Mouse (Mus musculus) common myeloid progenitor, adult 5-6 weeks (primary cell): ENCODE results near the gene Neil1. TPM values are rescaled to one million over a fixed set of nuclear protein-coding genes. Genes with fewer than 3 reads are reported as not detected.

Source experiments
- ATAC-seq: replicated peaks from 2 replicates; pipeline ENCODE4 v1.8.0; 2016; ENCODE audit warnings: low read depth, mild to moderate bottlenecking, moderate TSS enrichment, inconsistent platforms; ENCODE audit not compliant: poor library complexity, severe bottlenecking
- total RNA-seq: library from RNA; stranded (forward); fragments of 200-1000, 187-1606 nt; gene quantifications from 2 replicates; pipeline ENCODE4 v1.2.3, GENCODE M21; 2017

The Neil1 gene
- total RNA-seq, 1 experiment from 2014 or later: 2.6 TPM

DNA sequence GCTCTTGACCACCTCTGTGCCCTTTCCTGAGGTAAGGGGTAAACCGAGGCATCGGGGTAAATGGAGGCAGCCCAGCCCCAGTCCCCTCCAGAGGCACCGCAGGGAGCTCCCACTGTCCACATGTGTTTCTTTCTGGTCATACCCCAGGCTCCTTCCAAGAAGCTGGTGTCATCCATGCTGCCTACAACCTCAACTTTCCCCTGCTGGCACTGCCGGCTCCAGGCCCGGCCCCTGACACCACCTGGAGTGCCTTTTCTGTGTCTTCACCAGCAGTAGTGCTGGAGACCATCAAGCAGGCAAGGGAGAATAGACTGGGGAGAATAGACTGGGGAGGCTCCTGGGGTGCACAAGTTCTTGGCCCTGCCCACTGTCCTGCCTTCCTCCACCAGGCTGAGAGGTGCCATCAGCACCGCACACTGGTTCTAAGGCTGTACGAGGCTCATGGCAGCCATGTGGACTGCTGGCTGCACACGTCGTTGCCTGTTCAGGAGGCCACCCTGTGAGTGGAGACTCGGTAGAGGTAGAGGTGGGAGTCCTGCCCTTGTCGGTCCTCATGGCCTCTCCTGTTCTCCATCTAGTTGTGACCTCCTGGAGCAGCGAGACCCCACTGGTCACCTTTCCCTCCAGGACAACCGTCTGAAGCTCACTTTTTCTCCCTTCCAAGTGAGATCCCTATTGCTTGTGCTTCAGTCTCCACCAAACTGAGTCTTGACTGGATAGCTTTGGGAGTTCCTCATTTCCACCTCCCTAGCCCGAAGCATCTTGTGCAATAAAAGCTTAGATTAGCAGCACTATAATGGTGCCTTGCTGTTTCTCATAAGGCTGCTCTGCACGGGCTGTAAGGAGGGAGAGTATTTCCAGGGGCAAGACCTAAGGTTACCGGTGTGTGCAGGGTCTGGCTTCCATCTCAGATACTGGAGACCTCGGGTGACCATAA lies 6.4 kb downstream of the Neil1 start:
- no peak for ATAC-seq

DNA sequence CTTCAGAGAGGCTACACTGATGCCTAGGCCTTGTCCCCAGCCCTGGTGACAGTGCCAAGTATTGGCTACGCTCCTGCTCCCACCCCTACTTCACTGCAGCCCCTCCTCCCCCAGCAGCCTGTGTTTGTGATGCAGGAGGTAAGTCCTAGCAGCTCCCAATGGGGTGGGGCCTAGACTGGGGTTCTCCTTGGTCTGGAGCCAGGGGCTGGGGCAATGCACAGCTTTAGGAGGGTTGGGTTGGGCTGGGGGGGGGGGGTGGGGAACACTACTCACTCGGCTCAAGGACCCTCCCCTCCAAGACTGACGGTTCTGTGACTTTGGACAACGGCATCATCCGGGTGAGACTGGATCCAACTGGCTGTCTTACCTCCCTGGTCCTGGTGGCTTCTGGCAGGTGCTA lies 8.5 kb downstream of the Neil1 start:
- ATAC-seq: no peak

DNA sequence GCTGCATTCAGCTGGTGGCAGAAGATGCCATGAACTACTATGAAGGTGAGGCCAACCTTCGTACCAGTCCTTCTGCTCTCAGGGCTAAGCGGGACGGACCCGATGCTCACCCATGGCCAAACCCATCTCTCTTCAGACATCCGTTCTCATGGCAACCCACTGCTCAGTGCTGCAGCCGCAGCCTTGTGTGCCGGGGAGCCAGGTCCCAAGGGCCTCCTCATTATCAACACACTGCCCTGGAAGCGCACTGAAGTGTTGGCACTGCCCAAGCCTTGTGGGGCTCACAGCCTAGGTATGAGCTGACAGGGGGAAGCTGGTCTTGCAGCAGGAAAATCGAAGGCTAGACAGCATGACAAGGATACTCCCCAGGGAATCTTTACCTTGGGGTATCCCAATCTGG lies 9.0 kb downstream of the Neil1 start:
- ATAC-seq: no peak

GRCm38 (mm10) chr9:57138507-57138906 lies 9.6 kb downstream of the Neil1 start:
- ATAC-seq: no peak

DNA sequence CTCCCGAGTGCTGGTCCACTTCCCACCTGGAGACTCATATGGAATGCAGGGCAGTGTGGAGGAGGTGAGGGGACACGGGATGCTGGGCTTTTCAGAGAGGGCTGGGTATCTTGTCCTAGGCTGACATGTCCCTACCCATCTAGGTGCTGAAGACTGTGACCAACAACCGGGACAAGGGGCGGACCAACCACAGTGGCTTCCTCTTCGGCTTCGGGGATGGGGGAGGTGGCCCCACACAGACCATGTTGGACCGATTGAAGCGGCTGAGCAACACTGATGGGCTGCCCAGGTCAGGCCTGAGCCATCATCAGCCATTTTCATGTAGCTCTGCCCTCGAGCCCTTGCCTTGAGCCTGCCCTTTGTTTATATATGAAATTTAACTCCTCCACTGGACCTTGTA lies 10.3 kb downstream of the Neil1 start:
- no peak for ATAC-seq

DNA sequence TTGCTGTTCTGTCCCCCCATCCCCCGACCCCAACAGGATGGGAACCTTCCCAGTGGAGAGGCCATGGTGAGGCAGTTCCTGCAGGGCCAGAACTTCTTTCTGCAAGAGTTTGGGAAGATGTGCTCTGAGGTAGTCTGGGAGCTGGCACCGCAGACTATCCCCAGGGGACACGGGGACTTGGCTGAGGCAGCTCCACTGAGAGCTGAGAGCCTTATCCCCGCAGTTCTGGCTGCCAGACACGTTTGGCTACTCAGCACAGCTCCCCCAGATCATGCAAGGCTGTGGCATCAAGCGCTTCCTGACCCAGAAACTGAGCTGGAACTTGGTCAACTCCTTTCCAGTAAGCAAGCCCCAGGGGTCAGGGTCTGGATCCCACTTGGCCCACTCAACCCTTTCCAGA lies 10.9 kb downstream of the Neil1 start:
- no peak for ATAC-seq

DNA sequence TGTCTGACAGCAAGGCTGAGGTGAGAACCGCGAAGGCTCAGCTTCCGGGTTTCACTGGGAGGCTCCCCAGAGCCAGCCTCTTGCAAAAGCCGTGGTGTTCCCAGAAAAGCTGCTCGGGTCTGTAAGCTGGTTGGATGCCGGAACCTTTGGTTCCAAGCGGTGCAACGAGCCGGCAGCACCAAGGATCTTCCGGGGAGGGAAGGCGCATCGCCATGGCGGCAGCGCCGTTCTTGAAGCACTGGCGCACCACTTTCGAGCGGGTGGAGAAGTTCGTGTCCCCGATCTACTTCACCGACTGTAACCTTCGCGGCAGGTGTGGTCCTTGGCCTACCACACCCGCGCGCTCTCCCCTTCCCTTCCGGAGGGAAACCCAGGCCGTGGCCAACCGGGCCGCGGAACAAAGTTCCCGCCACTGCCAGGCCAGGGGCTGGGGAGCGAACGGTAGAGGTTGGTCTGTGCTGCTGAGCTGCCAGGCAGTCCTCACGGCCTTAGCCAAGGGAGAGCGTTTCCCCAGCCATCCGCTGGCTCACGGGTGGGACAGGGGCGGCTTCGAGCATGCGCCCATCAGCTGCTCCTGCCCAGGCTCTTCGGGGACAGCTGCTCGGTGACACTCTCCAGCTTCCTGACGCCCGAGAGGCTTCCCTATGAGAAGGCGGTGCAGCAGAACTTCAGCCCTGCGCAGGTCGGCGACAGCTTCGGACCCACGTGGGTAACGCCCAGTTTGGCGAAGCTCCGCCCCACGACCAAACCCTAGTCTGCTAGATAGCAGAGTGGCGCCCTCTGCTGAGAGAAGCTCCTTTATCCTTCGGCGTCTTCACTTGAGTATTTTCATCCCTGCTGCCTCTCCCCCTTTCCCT lies 17.3 kb downstream of the Neil1 start, which contains the start of gene Man2c1:
Gene Man2c1 (plus strand): TSS at position 114 of the 857 bp plus-strand sequence.
- peak; percentile 90 for ATAC-seq

DNA sequence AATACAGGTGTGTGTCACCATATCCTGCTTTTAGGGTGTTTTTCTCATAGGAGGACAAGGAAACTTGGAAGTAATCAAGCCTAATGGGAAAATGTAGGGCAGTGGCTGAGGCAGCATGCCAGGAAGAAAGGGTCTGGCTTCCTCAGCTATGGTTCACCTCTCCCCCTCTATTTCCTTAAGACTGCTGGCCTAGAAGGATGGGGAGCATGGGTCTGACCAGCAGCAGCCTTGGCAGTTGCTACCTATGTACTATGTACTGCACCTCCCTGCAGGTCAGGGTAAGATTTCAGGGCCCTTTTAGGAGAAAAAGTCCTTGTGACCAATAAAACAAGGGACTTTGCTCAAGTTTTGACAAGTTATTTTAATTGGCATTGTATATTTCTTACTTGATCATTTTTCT lies 18.5 kb downstream of the Neil1 start:
- ATAC-seq: no peak

- no peak for ATAC-seq
Observed at GRCm38 (mm10) chr9:57117261-57117755, 30.8 kb downstream of the Neil1 start.

Other genes with a start within 250 kb of the Neil1 start
- 4.7 and 4.8 TPM in 2 replicates for gene Snx33, start 219.9 kb downstream of the Neil1 start, total RNA-seq
- 81.4 and 89.8 TPM in 2 replicates for gene Imp3, start 210.8 kb downstream of the Neil1 start, total RNA-seq
- gene Snupn, start 197.4 kb downstream of the Neil1 start, total RNA-seq: 8.9 and 12.1 TPM in 2 replicates
- gene Ptpn9, start 153.4 kb downstream of the Neil1 start, total RNA-seq: 5.7 and 11.5 TPM in 2 replicates
- gene Sin3a, start 76.3 kb downstream of the Neil1 start, total RNA-seq: 82.1 and 105 TPM in 2 replicates
- gene Man2c1, start 17.6 kb downstream of the Neil1 start, total RNA-seq: 30.9 and 51.3 TPM in 2 replicates
- gene Commd4, start 10.0 kb upstream of the Neil1 start, total RNA-seq: 107 and 131 TPM in 2 replicates
- gene Trcg1, start 88.3 kb upstream of the Neil1 start, total RNA-seq: not detected in 2 replicates
- 19.6 and 31.9 TPM in 2 replicates for gene 1700017B05Rik, start 114.3 kb upstream of the Neil1 start, total RNA-seq